Mouse (Mus musculus) embryonic stem cell, embryonic (primary cell): ENCODE data around the gene Rhbdd1.

ENCODE experiments used
- CTCF ChIA-PET, 4 experiments: fragments of 300-600 bp in 2 of 4; fragments of 350-600 bp in 2 of 4; sonication (Branson Sonifier 250); formaldehyde crosslinking; loops; one replicate each; lab custom pipeline; 2022; ENCODE audit warnings: inconsistent platforms in 2 of 4; lab: Charles Lee
- POLR2A ChIA-PET, 4 experiments: fragments of 300-600 bp in 2 of 4; fragments of 350-600 bp in 2 of 4; sonication (Branson Sonifier 250); formaldehyde crosslinking; loops; one replicate each; lab custom pipeline; 2022; ENCODE audit warnings: antibody characterized with exemption in 4 of 4, inconsistent platforms in 1 of 4; lab: Charles Lee

The Rhbdd1 gene

GRCm38 (mm10) chr1:82440123-82440522 lies 123.9 kb downstream of the Rhbdd1 start:
- POLR2A ChIA-PET = no interaction called here

GRCm38 (mm10) chr1:82443517-82443916 lies 127.3 kb downstream of the Rhbdd1 start:
- POLR2A ChIA-PET = no interaction called here
- CTCF ChIA-PET = no interaction called here

More at GRCm38 (mm10) chr1:82440123-82440522, 123.9 kb downstream of the Rhbdd1 start:
- CTCF ChIA-PET = no interaction called here

GRCm38 (mm10) chr1:82446049-82446448 lies 129.8 kb downstream of the Rhbdd1 start:
- ChIA-PET CTCF (no interaction called here), POLR2A (no interaction called here)

GRCm38 (mm10) chr1:82449851-82450250 lies 133.6 kb downstream of the Rhbdd1 start:
- POLR2A ChIA-PET = no interaction called here

GRCm38 (mm10) chr1:82451927-82452651 lies 135.8 kb downstream of the Rhbdd1 start:
- POLR2A ChIA-PET = no interaction called here
- CTCF ChIA-PET = no interaction called here

More at GRCm38 (mm10) chr1:82449851-82450250, 133.6 kb downstream of the Rhbdd1 start:
- CTCF ChIA-PET = no interaction called here

GRCm38 (mm10) chr1:82454031-82454430 lies 137.8 kb downstream of the Rhbdd1 start:
- POLR2A ChIA-PET = no interaction called here
- CTCF ChIA-PET = interaction anchor here in 1 of 4 experiments (0.6 kb wide), 1 partner anchor 252 kb away, joined by 7 read pairs; no protein-coding TSS in a partner anchor

GRCm38 (mm10) chr1:82459350-82459749 lies 143.1 kb downstream of the Rhbdd1 start:
- ChIA-PET POLR2A (no interaction called here), CTCF (no interaction called here)

GRCm38 (mm10) chr1:82459926-82460325 lies 143.7 kb downstream of the Rhbdd1 start:
- ChIA-PET CTCF (no interaction called here), POLR2A (no interaction called here)

GRCm38 (mm10) chr1:82461041-82461440 lies 144.8 kb downstream of the Rhbdd1 start:
- POLR2A ChIA-PET = no interaction called here
- CTCF ChIA-PET = interaction anchor here in 1 of 4 experiments (0.6 kb wide), 1 partner anchor 270 kb away, joined by 3 read pairs; no protein-coding TSS in a partner anchor

GRCm38 (mm10) chr1:82465321-82465853 lies 149.1 kb downstream of the Rhbdd1 start:
- POLR2A ChIA-PET = interaction anchor here in 1 of 4 experiments (1.2 kb wide), 1 partner anchor 66 kb away, joined by 3 read pairs; no protein-coding TSS in a partner anchor
- CTCF ChIA-PET = no interaction called here

GRCm38 (mm10) chr1:82468872-82469271 lies 152.6 kb downstream of the Rhbdd1 start:
- POLR2A ChIA-PET = no interaction called here

GRCm38 (mm10) chr1:82470516-82471225 lies 154.4 kb downstream of the Rhbdd1 start:
- ChIA-PET POLR2A (no interaction called here), CTCF (no interaction called here)

More at GRCm38 (mm10) chr1:82468872-82469271, 152.6 kb downstream of the Rhbdd1 start:
- CTCF ChIA-PET = no interaction called here

- CTCF ChIA-PET = no interaction called here
Measured at GRCm38 (mm10) chr1:82473467-82473866, 157.2 kb downstream of the Rhbdd1 start.

GRCm38 (mm10) chr1:82474461-82474961 lies 158.3 kb downstream of the Rhbdd1 start:
- POLR2A ChIA-PET = no interaction called here
- CTCF ChIA-PET = no interaction called here

More at GRCm38 (mm10) chr1:82473467-82473866, 157.2 kb downstream of the Rhbdd1 start:
- POLR2A ChIA-PET = interaction anchor here in 1 of 4 experiments (0.6 kb wide), 1 partner anchor 156 kb away, joined by 3 read pairs; no protein-coding TSS in a partner anchor

- ChIA-PET CTCF (no interaction called here), POLR2A (interaction anchor here in 1 of 4 experiments (0.6 kb wide), 1 partner anchor 192 kb away, joined by 4 read pairs; no protein-coding TSS in a partner anchor)
Measured at GRCm38 (mm10) chr1:82475254-82475653, 159.0 kb downstream of the Rhbdd1 start.

GRCm38 (mm10) chr1:82475821-82476220 lies 159.6 kb downstream of the Rhbdd1 start:
- ChIA-PET POLR2A (no interaction called here), CTCF (interaction anchor here in 2 of 4 experiments (1.0 to 1.3 kb wide), 3 partner anchors 10 to 19 kb away, joined by 3 to 4 read pairs (median 3); no protein-coding TSS in a partner anchor)

- ChIA-PET POLR2A (interaction anchor here in 1 of 4 experiments (0.6 kb wide), 1 partner anchor 1804 kb away, joined by 3 read pairs; no protein-coding TSS in a partner anchor), CTCF (interaction anchor here (0.5 to 1.3 kb wide), 9 partner anchors 9 to 213 kb away, joined by 3 to 10 read pairs (median 4); no protein-coding TSS in a partner anchor)
Measured at GRCm38 (mm10) chr1:82476256-82476655, 160.0 kb downstream of the Rhbdd1 start.

- POLR2A ChIA-PET = interaction anchor here in 1 of 4 experiments (0.6 kb wide), 1 partner anchor 1804 kb away, joined by 3 read pairs; no protein-coding TSS in a partner anchor
- CTCF ChIA-PET = interaction anchor here (0.5 to 1.3 kb wide), 10 partner anchors 8 to 966 kb away, joined by 3 to 10 read pairs (median 4); no protein-coding TSS in a partner anchor
Measured at GRCm38 (mm10) chr1:82476746-82477145, 160.5 kb downstream of the Rhbdd1 start.
